Mouse (Mus musculus): ENCODE measurements around the gene Wwc2. TPM values are rescaled to one million over a fixed set of nuclear protein-coding genes. Genes with fewer than 3 reads are reported as not detected.
A peak's percentile ranks its signal among the peaks of the same experiment; 100 is the strongest.

The Wwc2 gene
- polyA plus RNA-seq, 1 experiment = 12.6 TPM

DNA sequence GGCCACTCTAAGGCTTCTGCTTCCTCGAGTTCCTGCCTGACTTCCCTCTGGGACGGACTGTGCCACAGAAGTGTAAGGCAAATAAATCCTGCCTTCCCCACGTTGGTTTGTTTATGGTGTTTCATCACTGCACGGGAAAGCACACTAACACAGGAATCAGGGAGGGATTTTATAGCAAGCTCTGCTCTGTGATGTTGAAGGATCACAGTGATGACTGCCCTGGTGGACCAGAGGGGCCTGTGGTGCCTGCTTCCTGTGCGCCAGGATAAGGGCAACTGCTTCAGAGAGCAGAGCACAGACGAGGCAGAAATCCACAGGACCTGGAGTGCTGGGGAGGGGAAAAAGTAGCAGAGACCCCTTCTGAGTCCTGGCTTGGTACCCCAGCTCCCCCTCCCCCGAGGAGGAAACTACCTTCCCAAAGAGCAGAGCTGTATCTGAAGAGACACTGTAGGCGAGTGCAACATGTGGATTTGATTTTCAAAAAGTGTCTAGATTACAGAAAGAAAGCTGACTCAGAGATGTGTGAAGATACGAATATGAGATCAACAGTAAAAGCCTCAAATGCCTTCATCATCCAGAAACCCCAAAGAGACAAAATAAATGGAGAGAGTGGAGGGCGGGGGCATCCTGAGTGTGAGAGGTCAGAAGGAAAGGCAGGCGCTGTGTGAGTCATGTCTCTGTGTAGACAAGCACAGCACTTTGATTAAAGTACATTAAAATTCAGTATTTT lies 101.7 kb downstream of the Wwc2 start:
- no peak overlapping the region for H3K27ac ChIP-seq (replicated peaks; ENCODE audit: low read depth, low read length)
- no peaks in the 10 kb centered on the region for H3K4me1 ChIP-seq (ENCODE audit: control insufficient read depth, insufficient read depth, insufficient read length, low read length)
- H3K4me3 ChIP-seq (ENCODE audit: insufficient read depth, low read depth, low read length) = no peak overlapping the region

DNA sequence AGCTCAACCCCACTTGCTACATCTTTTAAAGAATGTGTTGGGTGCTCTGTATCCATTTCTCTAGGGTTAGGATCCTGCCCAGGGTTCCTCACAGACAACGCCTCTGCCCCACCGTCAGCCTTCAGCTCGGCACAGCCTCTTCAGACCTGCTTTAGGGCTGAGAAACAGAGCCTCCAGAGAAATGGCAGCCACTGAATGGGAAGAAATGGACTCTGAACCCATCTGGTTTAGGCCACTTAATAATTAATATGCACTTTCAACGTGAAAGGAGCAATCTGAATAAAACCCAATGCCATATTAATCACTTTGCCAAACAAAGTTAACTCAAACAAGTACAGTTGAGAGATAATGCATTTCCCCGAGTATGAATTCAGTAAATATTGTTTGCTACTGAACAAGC lies 106.4 kb downstream of the Wwc2 start:
- no peaks in the 10 kb centered on the region for H3K4me1 ChIP-seq (ENCODE audit: control insufficient read depth, insufficient read depth, insufficient read length, low read length)
- H3K27ac ChIP-seq (replicated peaks; ENCODE audit: low read depth, low read length) = no peak overlapping the region
- H3K4me3 ChIP-seq (ENCODE audit: insufficient read depth, low read depth, low read length) = no peak overlapping the region

- Histone ChIP-seq H3K4me3 (ENCODE audit: insufficient read depth, low read depth, low read length) (no peak overlapping the region), H3K4me1 (ENCODE audit: control insufficient read depth, insufficient read depth, insufficient read length, low read length) (no peaks in the 10 kb centered on the region), H3K27ac (replicated peaks; ENCODE audit: low read depth, low read length) (no peak overlapping the region)
Measured at GRCm38 (mm10) chr8:47883739-47884138, 107.0 kb downstream of the Wwc2 start.

- Histone ChIP-seq H3K27ac (replicated peaks; ENCODE audit: low read depth, low read length) (no peak overlapping the region), H3K4me1 (ENCODE audit: control insufficient read depth, insufficient read depth, insufficient read length, low read length) (no peaks in the 10 kb centered on the region), H3K4me3 (ENCODE audit: insufficient read depth, low read depth, low read length) (no peak overlapping the region)
Measured at GRCm38 (mm10) chr8:47878516-47878915, 112.2 kb downstream of the Wwc2 start.

DNA sequence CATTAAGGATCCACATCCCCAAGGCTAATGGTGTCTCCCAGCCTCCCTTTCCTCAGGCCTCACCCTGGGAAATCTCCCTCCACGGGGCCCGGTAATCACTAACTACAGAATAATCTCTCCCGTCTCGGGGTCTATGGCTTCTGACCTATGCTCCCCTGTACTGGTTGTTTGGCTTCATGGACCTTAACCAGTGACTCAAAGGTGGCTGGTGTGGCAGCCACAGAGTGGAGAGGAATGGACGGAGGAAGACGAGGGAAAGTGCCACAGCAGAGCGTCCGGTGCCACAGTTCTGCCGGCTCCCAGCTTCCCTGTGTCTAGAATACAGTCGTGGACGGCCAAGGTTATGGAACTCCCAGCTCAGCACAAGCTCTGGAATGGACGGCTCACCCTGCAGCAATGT lies 114.9 kb downstream of the Wwc2 start:
- no peak overlapping the region for H3K4me3 ChIP-seq (ENCODE audit: insufficient read depth, low read depth, low read length)
- H3K4me1 ChIP-seq (ENCODE audit: control insufficient read depth, insufficient read depth, insufficient read length, low read length) = no peaks in the 10 kb centered on the region
- H3K27ac ChIP-seq (replicated peaks; ENCODE audit: low read depth, low read length) = no peak overlapping the region

DNA sequence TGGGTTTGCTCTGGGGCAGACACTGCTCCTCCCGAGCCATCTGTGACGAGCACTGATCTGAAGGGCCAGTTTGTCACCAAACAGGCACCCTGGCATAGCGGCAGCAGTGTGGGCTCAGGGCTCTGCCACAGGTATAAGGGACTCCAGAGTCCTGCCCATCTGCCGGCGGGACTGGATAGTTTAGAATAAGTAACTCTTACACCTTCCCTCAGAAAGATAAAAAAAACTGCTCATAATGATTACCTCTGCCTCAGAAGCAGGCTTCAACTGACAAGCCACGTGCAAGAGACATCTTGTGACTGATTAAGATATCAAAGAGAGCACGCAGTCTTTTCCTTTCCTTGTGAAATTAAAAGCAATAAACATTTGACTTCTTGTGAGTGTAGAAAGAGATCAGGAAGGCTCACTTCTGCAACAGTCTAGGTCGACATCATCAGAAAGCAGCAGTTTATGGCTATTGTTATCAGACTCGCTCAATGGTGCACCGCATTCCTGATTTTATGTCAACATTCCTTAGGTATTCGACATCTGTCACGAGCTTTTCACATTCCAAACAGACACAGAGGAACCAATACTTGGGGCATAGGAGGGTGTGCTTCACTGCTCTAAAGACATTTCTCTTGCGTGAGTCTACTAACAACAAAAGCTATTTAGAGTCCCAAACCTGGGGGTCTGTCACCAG lies 116.1 kb downstream of the Wwc2 start:
- H3K4me1 ChIP-seq (ENCODE audit: control insufficient read depth, insufficient read depth, insufficient read length, low read length) = no peaks in the 10 kb centered on the region
- no peak overlapping the region for H3K27ac ChIP-seq (replicated peaks; ENCODE audit: low read depth, low read length)
- H3K4me3 ChIP-seq (ENCODE audit: insufficient read depth, low read depth, low read length) = no peak overlapping the region

- Histone ChIP-seq H3K4me1 (ENCODE audit: control insufficient read depth, insufficient read depth, insufficient read length, low read length) (no peaks in the 10 kb centered on the region), H3K4me3 (ENCODE audit: insufficient read depth, low read depth, low read length) (no peak overlapping the region), H3K27ac (replicated peaks; ENCODE audit: low read depth, low read length) (no peak overlapping the region)
Measured at GRCm38 (mm10) chr8:47872361-47873107, 118.2 kb downstream of the Wwc2 start.

DNA sequence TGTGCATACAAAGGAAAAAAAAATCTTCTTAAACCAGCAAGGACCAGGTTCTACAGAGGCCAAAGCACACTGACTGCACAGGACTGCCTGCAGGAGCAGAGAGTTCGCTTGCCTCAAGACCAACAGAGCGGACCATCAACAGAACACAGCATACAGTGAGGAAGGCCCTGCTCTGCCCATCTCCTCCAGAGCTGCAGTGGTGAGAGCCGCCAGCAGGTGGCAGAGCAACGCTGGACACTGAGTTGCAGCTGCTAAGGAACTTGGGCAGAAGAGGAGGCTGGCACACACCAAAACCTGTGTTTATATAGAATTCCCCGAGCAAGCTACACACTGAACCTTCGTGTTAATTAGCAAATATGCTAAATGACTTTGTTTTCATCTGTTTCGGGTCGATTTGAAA lies 123.7 kb downstream of the Wwc2 start:
- H3K4me3 ChIP-seq (ENCODE audit: insufficient read depth, low read depth, low read length) = no peak overlapping the region
- H3K4me1 ChIP-seq (ENCODE audit: control insufficient read depth, insufficient read depth, insufficient read length, low read length) = no peaks in the 10 kb centered on the region
- no peak overlapping the region for H3K27ac ChIP-seq (replicated peaks; ENCODE audit: low read depth, low read length)

- H3K4me1 ChIP-seq (ENCODE audit: control insufficient read depth, insufficient read depth, insufficient read length, low read length) = no peaks in the 10 kb centered on the region
- no peak overlapping the region for H3K27ac ChIP-seq (replicated peaks; ENCODE audit: low read depth, low read length)
- no peak overlapping the region for H3K4me3 ChIP-seq (ENCODE audit: insufficient read depth, low read depth, low read length)
Measured at GRCm38 (mm10) chr8:47866568-47866967, 124.2 kb downstream of the Wwc2 start.

DNA sequence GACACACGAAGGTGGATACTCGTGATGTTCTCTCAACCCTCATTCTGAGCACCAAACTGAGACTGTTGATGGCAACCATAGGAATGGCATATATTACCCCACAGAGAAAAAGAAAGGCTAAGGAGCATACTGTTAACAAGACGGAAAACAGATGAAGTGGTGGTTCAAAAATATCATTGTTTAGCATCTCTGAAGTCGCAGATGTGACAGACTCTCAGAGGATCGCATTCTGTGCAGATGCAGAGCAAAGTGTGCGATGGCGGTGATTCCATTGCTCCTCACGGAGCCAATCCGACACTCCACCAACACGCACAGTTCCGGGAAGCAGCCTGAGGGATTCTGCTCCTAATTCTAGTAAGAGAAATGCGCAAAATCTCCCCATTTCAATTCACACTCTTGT lies 131.5 kb downstream of the Wwc2 start:
- no peaks in the 10 kb centered on the region for H3K4me1 ChIP-seq (ENCODE audit: control insufficient read depth, insufficient read depth, insufficient read length, low read length)
- H3K4me3 ChIP-seq (ENCODE audit: insufficient read depth, low read depth, low read length) = no peak overlapping the region
- H3K27ac ChIP-seq (replicated peaks; ENCODE audit: low read depth, low read length) = no peak overlapping the region

GRCm38 (mm10) chr8:47853356-47853755 lies 137.4 kb downstream of the Wwc2 start:
- H3K27ac ChIP-seq (replicated peaks; ENCODE audit: low read depth, low read length) = no peak overlapping the region
- H3K4me1 ChIP-seq (ENCODE audit: control insufficient read depth, insufficient read depth, insufficient read length, low read length) = no peaks in the 10 kb centered on the region
- H3K4me3 ChIP-seq (ENCODE audit: insufficient read depth, low read depth, low read length) = no peak overlapping the region

GRCm38 (mm10) chr8:47852737-47853136 lies 138.0 kb downstream of the Wwc2 start:
- H3K27ac ChIP-seq (replicated peaks; ENCODE audit: low read depth, low read length) = no peak overlapping the region
- H3K4me3 ChIP-seq (ENCODE audit: insufficient read depth, low read depth, low read length) = no peak overlapping the region

GRCm38 (mm10) chr8:47851824-47852502 lies 138.8 kb downstream of the Wwc2 start:
- Histone ChIP-seq H3K27ac (replicated peaks; ENCODE audit: low read depth, low read length) (0 out of 2 replicates have a peak overlapping the region, but pooled peaks have one; percentile 23), H3K4me3 (ENCODE audit: insufficient read depth, low read depth, low read length) (peak overlapping the region; percentile 10), H3K4me1 (ENCODE audit: control insufficient read depth, insufficient read depth, insufficient read length, low read length) (no peaks in the 10 kb centered on the region)

More at GRCm38 (mm10) chr8:47852737-47853136, 138.0 kb downstream of the Wwc2 start:
- no peaks in the 10 kb centered on the region for H3K4me1 ChIP-seq (ENCODE audit: control insufficient read depth, insufficient read depth, insufficient read length, low read length)

GRCm38 (mm10) chr8:47849842-47850241 lies 140.9 kb downstream of the Wwc2 start:
- Histone ChIP-seq H3K4me3 (ENCODE audit: insufficient read depth, low read depth, low read length) (no peak overlapping the region), H3K27ac (replicated peaks; ENCODE audit: low read depth, low read length) (no peak overlapping the region), H3K4me1 (ENCODE audit: control insufficient read depth, insufficient read depth, insufficient read length, low read length) (no peaks in the 10 kb centered on the region)

DNA sequence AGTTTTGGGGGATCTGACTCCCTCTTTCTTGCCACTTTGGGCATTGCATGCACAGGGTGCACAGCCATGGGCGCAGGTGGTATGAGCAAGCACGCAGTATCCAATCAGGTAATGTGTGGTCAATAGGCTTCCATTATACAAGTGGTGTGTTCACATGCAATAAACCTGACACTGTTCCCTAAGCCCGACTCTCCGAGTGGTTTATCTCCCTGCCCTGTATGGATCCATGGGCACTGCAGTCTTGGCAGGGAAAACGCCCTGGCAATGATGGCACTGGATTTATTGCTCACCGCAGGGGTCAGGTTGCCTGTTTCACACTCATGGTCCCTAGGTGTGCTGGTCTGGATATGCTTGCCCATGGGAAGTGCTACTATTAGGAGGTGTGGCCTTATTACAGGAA lies 142.8 kb downstream of the Wwc2 start:
- Histone ChIP-seq H3K4me3 (ENCODE audit: insufficient read depth, low read depth, low read length) (no peak overlapping the region), H3K4me1 (ENCODE audit: control insufficient read depth, insufficient read depth, insufficient read length, low read length) (no peaks in the 10 kb centered on the region), H3K27ac (replicated peaks; ENCODE audit: low read depth, low read length) (no peak overlapping the region)
